8 mouse cellular contexts compared by ENCODE assay signal in genomic region chr6:48629661-48630034, GRCm38 (mm10). TPM values are rescaled to one million over a fixed set of nuclear protein-coding genes. Genes with fewer than 3 reads are reported as not detected.
DNase-seq lines count a peak whose midpoint lies in the region; ATAC-seq and TF ChIP-seq lines count a peak whose summit lies in the region.
"Had no signal": no experiment of that assay in that cellular context is flagged by ENCODE, and none has a peak within 500 bp of the region (broad histone marks: within the 10 kb centered on the region; RNA-seq: fewer than 3 reads in every experiment).

No protein-coding gene starts in this region.

- peak overlapping the region; percentile 60 for H3K4me2 ChIP-seq in lung, postnatal 0 days (replicated peaks; ENCODE audit: low read depth, low read length)
- peak overlapping the region; percentile 96 for H3K4me2 ChIP-seq in heart, embryonic 16.5 days (ENCODE audit: low read depth, low read length)
- H3K4me2 ChIP-seq in stomach, embryonic 15.5 days: peak overlapping the region; percentile 92

- no peak for ATAC-seq in lung, postnatal 0 days
- no peak for ATAC-seq in heart, embryonic 16.5 days (replicated peaks; ENCODE audit: extremely low read depth, insufficient read depth, low FRiP score)
- 0 out of 2 replicates have a peak, but pooled peaks have one; percentile 9 for ATAC-seq in stomach, embryonic 15.5 days (ENCODE audit: insufficient read depth, low FRiP score, low read depth)

- no peak for TF ChIP-seq CTCF in lung, postnatal 0 days (IDR thresholded peaks at IDR 0.05)

- no peak for DNase-seq in lung, postnatal 0 days (ENCODE audit: low spot score)
- no peak for DNase-seq in lung, postnatal 4 days
- peak; percentile 45 for DNase-seq in limb, embryonic 10.5 days (ENCODE audit: low spot score)
- no peak for DNase-seq in left cerebral cortex, postnatal 4 days
- no peak for DNase-seq in urinary bladder, adult 2 months (ENCODE audit: low spot score)

- H3K9ac ChIP-seq in lung, postnatal 0 days (replicated peaks; ENCODE audit: low read depth): no peak overlapping the region
- H3K9ac ChIP-seq in heart, embryonic 16.5 days (ENCODE audit: low read length): peak overlapping the region; percentile 73
- H3K9ac ChIP-seq in stomach, embryonic 15.5 days: peak overlapping the region; percentile 19; the same call in 1 of the 2 replicates

- H3K27me3 ChIP-seq in lung, postnatal 0 days (replicated peaks; ENCODE audit: insufficient read depth, low read length): peaks cover 8% of the 10 kb centered on the region; the same call in 1 of the 2 replicates
- peaks cover 19% of the 10 kb centered on the region for H3K27me3 ChIP-seq in heart, embryonic 16.5 days (ENCODE audit: control insufficient read depth, insufficient read depth, low read length)
- peaks cover 71% of the 10 kb centered on the region for H3K27me3 ChIP-seq in limb, embryonic 10.5 days (ENCODE audit: low read depth, poor library complexity, severe bottlenecking)
- H3K27me3 ChIP-seq in stomach, embryonic 15.5 days (replicated peaks): peaks cover 27% of the 10 kb centered on the region

- no peaks in the 10 kb centered on the region for H3K9me3 ChIP-seq in lung, postnatal 0 days (ENCODE audit: low read length)
- no peaks in the 10 kb centered on the region for H3K9me3 ChIP-seq in heart, embryonic 16.5 days (replicated peaks; ENCODE audit: control insufficient read depth, low read length)
- no peaks in the 10 kb centered on the region for H3K9me3 ChIP-seq in limb, embryonic 10.5 days (replicated peaks)
- no peaks in the 10 kb centered on the region for H3K9me3 ChIP-seq in stomach, embryonic 15.5 days

- 4% methylated on average over 7 of the region's 13 CpGs for WGBS in lung, postnatal 0 days
- WGBS in heart, embryonic 16.5 days: 8% methylated on average over 13 of the region's 13 CpGs
- WGBS in limb, embryonic 10.5 days: 16% methylated on average over 13 of the region's 13 CpGs
- WGBS in stomach, embryonic 15.5 days: 15% methylated on average over 13 of the region's 13 CpGs

- no peaks in the 10 kb centered on the region for H3K36me3 ChIP-seq in lung, postnatal 0 days (ENCODE audit: insufficient read depth, low read length)
- no peaks in the 10 kb centered on the region for H3K36me3 ChIP-seq in heart, embryonic 16.5 days (ENCODE audit: control insufficient read depth, insufficient read depth)
- no peaks in the 10 kb centered on the region; the same call in 1 of the 2 replicates for H3K36me3 ChIP-seq in limb, embryonic 10.5 days
- no peaks in the 10 kb centered on the region for H3K36me3 ChIP-seq in stomach, embryonic 15.5 days

- intact Hi-C loops in left cerebral cortex, postnatal 4 days (cut with DNase I): no loop called here

- H3K27ac ChIP-seq in lung, postnatal 0 days (ENCODE audit: low read length): no peak overlapping the region
- H3K27ac ChIP-seq in heart, embryonic 16.5 days (ENCODE audit: low read length): no peak overlapping the region
- peak overlapping the region; percentile 75 for H3K27ac ChIP-seq in limb, embryonic 10.5 days
- no peak overlapping the region for H3K27ac ChIP-seq in stomach, embryonic 15.5 days

- no peak for TF ChIP-seq EP300 in lung, postnatal 0 days (IDR thresholded peaks at IDR 0.05)

- peaks cover 8% of the 10 kb centered on the region for H3K4me1 ChIP-seq in lung, postnatal 0 days (ENCODE audit: insufficient read depth, low read depth, low read length)
- H3K4me1 ChIP-seq in heart, embryonic 16.5 days (ENCODE audit: control insufficient read depth, insufficient read depth, low read length): peaks cover 5% of the 10 kb centered on the region; the same call in 1 of the 2 replicates
- H3K4me1 ChIP-seq in limb, embryonic 10.5 days: peaks cover 35% of the 10 kb centered on the region
- peaks cover 19% of the 10 kb centered on the region for H3K4me1 ChIP-seq in stomach, embryonic 15.5 days

- peak overlapping the region; percentile 33 for H3K4me3 ChIP-seq in lung, postnatal 0 days (ENCODE audit: low read depth, low read length)
- peak overlapping the region; percentile 58 for H3K4me3 ChIP-seq in heart, embryonic 16.5 days (ENCODE audit: low read length)
- H3K4me3 ChIP-seq in limb, embryonic 10.5 days: peak overlapping the region; percentile 52
- peak overlapping the region; percentile 43 for H3K4me3 ChIP-seq in stomach, embryonic 15.5 days (replicated peaks)

RNA-seq across cellular contexts. Expression of gene AI854703, which starts 3.1 kb away (rescaled TPM):
- polyA plus RNA-seq in lung, postnatal 0 days (2015; fragmentation: Nextera tagmentation; extraction: Ambion mirVana): 0.30 and 0.49 TPM in 2 replicates
- polyA plus RNA-seq in heart, embryonic 16.5 days (2015; fragmentation: Nextera tagmentation; extraction: Ambion mirVana): 1.0 and 1.7 TPM in 2 replicates
- 1.1 and 1.3 TPM in 2 replicates for polyA plus RNA-seq in limb, embryonic 10.5 days (2016; fragmentation: Nextera tagmentation; extraction: Ambion mirVana)
- 0.92 and 1.1 TPM in 2 replicates for polyA plus RNA-seq in stomach, embryonic 15.5 days (2015; fragmentation: Nextera tagmentation; extraction: Ambion mirVana)
- 10 to 100 TPM; 14.1 to 15.1 TPM for total RNA-seq in left cerebral cortex, postnatal 4 days (2021)
- polyA plus RNA-seq in urinary bladder, adult 2 months (2012; rRNA removed): 5.7 and 6.2 TPM in 2 replicates

RNA-seq across cellular contexts. Expression of gene Gimap8, which starts 17.4 kb away (rescaled TPM):
- polyA plus RNA-seq in lung, postnatal 0 days (2015; fragmentation: Nextera tagmentation; extraction: Ambion mirVana): 8.6 and 10.8 TPM in 2 replicates
- 1.9 and 2.4 TPM in 2 replicates for polyA plus RNA-seq in heart, embryonic 16.5 days (2015; fragmentation: Nextera tagmentation; extraction: Ambion mirVana)
- 0.35 TPM in 2 replicates for polyA plus RNA-seq in limb, embryonic 10.5 days (2016; fragmentation: Nextera tagmentation; extraction: Ambion mirVana)
- polyA plus RNA-seq in stomach, embryonic 15.5 days (2015; fragmentation: Nextera tagmentation; extraction: Ambion mirVana): 1.5 and 1.6 TPM in 2 replicates
- total RNA-seq in left cerebral cortex, postnatal 4 days (2021): 1 to 10 TPM; 1.2 to 1.6 TPM
- polyA plus RNA-seq in urinary bladder, adult 2 months (2012; rRNA removed): 6.2 and 8.1 TPM in 2 replicates

RNA-seq across cellular contexts. Expression of gene Zfp775, which starts 27.8 kb away (rescaled TPM):
- polyA plus RNA-seq in lung, postnatal 0 days (2015; fragmentation: Nextera tagmentation; extraction: Ambion mirVana): 5.3 and 6.2 TPM in 2 replicates
- polyA plus RNA-seq in heart, embryonic 16.5 days (2015; fragmentation: Nextera tagmentation; extraction: Ambion mirVana): 6.2 and 8.6 TPM in 2 replicates
- 7.7 and 10.6 TPM in 2 replicates for polyA plus RNA-seq in limb, embryonic 10.5 days (2016; fragmentation: Nextera tagmentation; extraction: Ambion mirVana)
- 4.9 and 5.4 TPM in 2 replicates for polyA plus RNA-seq in stomach, embryonic 15.5 days (2015; fragmentation: Nextera tagmentation; extraction: Ambion mirVana)
- total RNA-seq in left cerebral cortex, postnatal 4 days (2021): 10 to 100 TPM in 1 of 2 experiments, 1 to 10 TPM in 1; 9.8 to 10.5 TPM
- polyA plus RNA-seq in urinary bladder, adult 2 months (2012; rRNA removed): 4.6 and 7.7 TPM in 2 replicates

RNA-seq across cellular contexts. Expression of gene Gm44965, which starts 35.9 kb away (rescaled TPM):
- polyA plus RNA-seq in lung, postnatal 0 days (2015; fragmentation: Nextera tagmentation; extraction: Ambion mirVana): not detected in 2 replicates
- polyA plus RNA-seq in heart, embryonic 16.5 days (2015; fragmentation: Nextera tagmentation; extraction: Ambion mirVana): not detected in 2 replicates
- polyA plus RNA-seq in limb, embryonic 10.5 days (2016; fragmentation: Nextera tagmentation; extraction: Ambion mirVana): not detected in 2 replicates
- 0.45 TPM in 1 of 2 replicates, not detected in the other for polyA plus RNA-seq in stomach, embryonic 15.5 days (2015; fragmentation: Nextera tagmentation; extraction: Ambion mirVana)
- not detected for total RNA-seq in left cerebral cortex, postnatal 4 days (2021)
- polyA plus RNA-seq in urinary bladder, adult 2 months (2012; rRNA removed): not detected in 2 replicates
- polyA plus RNA-seq: brain, embryonic 14.5 days had no signal

RNA-seq across cellular contexts. Expression of gene Repin1, which starts 36.0 kb away (rescaled TPM):
- 15.2 and 15.5 TPM in 2 replicates for polyA plus RNA-seq in lung, postnatal 0 days (2015; fragmentation: Nextera tagmentation; extraction: Ambion mirVana)
- 28.6 and 29.8 TPM in 2 replicates for polyA plus RNA-seq in heart, embryonic 16.5 days (2015; fragmentation: Nextera tagmentation; extraction: Ambion mirVana)
- 53.1 and 57.3 TPM in 2 replicates for polyA plus RNA-seq in limb, embryonic 10.5 days (2016; fragmentation: Nextera tagmentation; extraction: Ambion mirVana)
- 26.6 and 27.8 TPM in 2 replicates for polyA plus RNA-seq in stomach, embryonic 15.5 days (2015; fragmentation: Nextera tagmentation; extraction: Ambion mirVana)
- 10 to 100 TPM; 27.1 to 28.6 TPM for total RNA-seq in left cerebral cortex, postnatal 4 days (2021)
- polyA plus RNA-seq in urinary bladder, adult 2 months (2012; rRNA removed): 45.0 and 45.4 TPM in 2 replicates
